Comparison of ENCODE assay signal across 15 mouse cellular contexts in the genomic region with DNA sequence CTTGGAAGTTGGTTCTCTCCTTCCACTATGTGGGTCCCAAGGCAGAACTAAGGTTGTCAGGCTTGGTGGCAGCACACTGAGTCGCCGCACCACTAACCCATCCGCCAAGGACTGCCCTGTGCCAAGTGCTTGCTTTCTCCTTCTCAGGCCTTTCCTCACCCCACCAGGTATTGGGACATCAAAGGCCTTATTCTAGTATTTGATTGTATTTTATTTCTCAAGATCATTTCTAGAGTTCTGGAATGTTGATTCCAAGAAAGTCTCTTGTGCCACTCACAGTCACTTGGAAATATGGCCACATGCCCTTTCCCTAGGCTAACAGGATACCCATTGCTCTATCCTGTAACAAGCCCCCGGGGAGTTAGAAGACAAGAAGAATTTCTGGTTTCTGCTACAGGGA.
"Had no signal": no experiment of that assay in that cellular context is flagged by ENCODE, and none has a peak within 500 bp of the region (broad histone marks: within the 10 kb centered on the region; RNA-seq: fewer than 3 reads in every experiment).

No protein-coding gene starts in this region.

- H3K4me3 ChIP-seq: kidney, embryonic 15.5 days; limb, embryonic 13.5 days; midbrain, embryonic 10.5 days; myocyte; neural tube, embryonic 15.5 days had no signal

- H3K9ac ChIP-seq: kidney, embryonic 15.5 days; limb, embryonic 13.5 days; liver, embryonic 14.5 days; lung, embryonic 14.5 days; neural tube, embryonic 15.5 days had no signal

- H3K36me3 ChIP-seq: kidney, embryonic 15.5 days; limb, embryonic 13.5 days; midbrain, embryonic 10.5 days; neural tube, embryonic 15.5 days had no signal

- DNase-seq: kidney, adult 2 months; kidney, postnatal 25 days; left cerebral cortex, postnatal 4 days; lung, embryonic 14.5 days; midbrain, embryonic 14.5 days; thymus, adult 18-20 months; thymus, postnatal 25 days had no signal

- H3K27me3 ChIP-seq: kidney, embryonic 15.5 days; limb, embryonic 13.5 days; neural tube, embryonic 15.5 days had no signal

- H3K27ac ChIP-seq: hindbrain, postnatal 0 days; kidney, embryonic 15.5 days; limb, embryonic 13.5 days; liver, embryonic 14.5 days; midbrain, embryonic 10.5 days; neural tube, embryonic 15.5 days had no signal

- ATAC-seq: hindbrain, postnatal 0 days; intestine, embryonic 16.5 days had no signal

- H3K9me3 ChIP-seq: kidney, embryonic 15.5 days; limb, embryonic 13.5 days; midbrain, embryonic 10.5 days; neural tube, embryonic 15.5 days had no signal

- H3K4me2 ChIP-seq: kidney, embryonic 15.5 days; limb, embryonic 13.5 days; lung, embryonic 14.5 days; neural tube, embryonic 15.5 days had no signal

- H3K4me1 ChIP-seq: limb, embryonic 13.5 days; neural tube, embryonic 15.5 days had no signal
